Mouse (Mus musculus): Measurements from ENCODE around the gene Mchr1.
A peak's percentile ranks its signal among the peaks of the same experiment; 100 is the strongest.

Mchr1 gene

GRCm38 (mm10) chr15:81227275-81227674 lies 8.0 kb upstream of the Mchr1 start:
- DNase-seq (ENCODE audit: low spot score in 2 of 2), result no peak

- DNase-seq (ENCODE audit: low spot score in 2 of 2), result no peak
These were observed 7.0 kb upstream of the Mchr1 start for GRCm38 (mm10) chr15:81228258-81228657.

- no peak for DNase-seq (ENCODE audit: low spot score in 2 of 2)
These were observed 5.5 kb upstream of the Mchr1 start for GRCm38 (mm10) chr15:81229791-81230190.

- DNase-seq (ENCODE audit: low spot score in 2 of 2), result no peak
These were observed 4.0 kb upstream of the Mchr1 start for GRCm38 (mm10) chr15:81231325-81231724.

- DNase-seq (ENCODE audit: low spot score in 2 of 2), result no peak
These were observed 763 bp downstream of the Mchr1 start for GRCm38 (mm10) chr15:81236062-81236461.

GRCm38 (mm10) chr15:81237471-81237870 lies 2.2 kb downstream of the Mchr1 start:
- no peak for DNase-seq (ENCODE audit: low spot score in 2 of 2)

- DNase-seq (ENCODE audit: low spot score in 2 of 2), result no peak
These were observed 4.0 kb downstream of the Mchr1 start for GRCm38 (mm10) chr15:81239261-81239660.

- no peak for DNase-seq (ENCODE audit: low spot score in 2 of 2)
These were observed 4.6 kb downstream of the Mchr1 start for GRCm38 (mm10) chr15:81239794-81240343.

- DNase-seq (ENCODE audit: low spot score in 2 of 2), result no peak
These were observed 11.6 kb downstream of the Mchr1 start for GRCm38 (mm10) chr15:81246890-81247289.

- peak in 1 of 2 experiments; percentile 47 for DNase-seq (ENCODE audit: low spot score in 2 of 2)
These were observed 12.5 kb downstream of the Mchr1 start for GRCm38 (mm10) chr15:81247583-81248340.

GRCm38 (mm10) chr15:81248341-81248679 lies 13.0 kb downstream of the Mchr1 start:
- DNase-seq (ENCODE audit: low spot score in 2 of 2), result no peak

- DNase-seq (ENCODE audit: low spot score in 2 of 2), result no peak
These were observed 13.8 kb downstream of the Mchr1 start for GRCm38 (mm10) chr15:81248951-81249579.

GRCm38 (mm10) chr15:81252626-81253174 lies 17.4 kb downstream of the Mchr1 start:
- no peak for DNase-seq (ENCODE audit: low spot score in 2 of 2)

GRCm38 (mm10) chr15:81253585-81253984 lies 18.3 kb downstream of the Mchr1 start:
- DNase-seq (ENCODE audit: low spot score in 2 of 2), result no peak

- DNase-seq (ENCODE audit: low spot score in 2 of 2), result no peak
These were observed 18.9 kb downstream of the Mchr1 start for GRCm38 (mm10) chr15:81254113-81254640.

GRCm38 (mm10) chr15:81255063-81255462 lies 19.8 kb downstream of the Mchr1 start:
- no peak for DNase-seq (ENCODE audit: low spot score in 2 of 2)

- DNase-seq (ENCODE audit: low spot score in 2 of 2), result no peak
These were observed 23.0 kb downstream of the Mchr1 start for GRCm38 (mm10) chr15:81258296-81258695.

- no peak for DNase-seq (ENCODE audit: low spot score in 2 of 2)
These were observed 24.0 kb downstream of the Mchr1 start for GRCm38 (mm10) chr15:81259304-81259703.

GRCm38 (mm10) chr15:81260208-81260607 lies 24.9 kb downstream of the Mchr1 start:
- DNase-seq (ENCODE audit: low spot score in 2 of 2), result no peak

GRCm38 (mm10) chr15:81264392-81265095 lies 29.2 kb downstream of the Mchr1 start:
- peak; percentile 48 to 68 for DNase-seq (ENCODE audit: low spot score in 2 of 2)

GRCm38 (mm10) chr15:81267416-81267815 lies 32.1 kb downstream of the Mchr1 start:
- DNase-seq (ENCODE audit: low spot score in 2 of 2), result no peak

All from urinary bladder, postnatal 4 days (tissue).